Mouse (Mus musculus): ENCODE measurements around the gene Daglb. TPM values are rescaled to one million over a fixed set of nuclear protein-coding genes. Genes with fewer than 3 reads are reported as not detected.

Daglb gene
- polyA plus RNA-seq, 1 experiment from 2014 or later, result 22.8 TPM

GRCm38 (mm10) chr5:143518045-143518591 lies 53.7 kb downstream of the Daglb start:
- no peak overlapping the region for H3K9ac ChIP-seq (ENCODE audit: low read depth, low read length)
- H3K27ac ChIP-seq (ENCODE audit: low read length), result no peak overlapping the region
- H3K36me3 ChIP-seq (ENCODE audit: control insufficient read depth, insufficient read depth, low read length), result peaks cover 14% of the 10 kb centered on the region
- no peaks in the 10 kb centered on the region for H3K4me1 ChIP-seq (ENCODE audit: control insufficient read depth, insufficient read depth, low read length)
- H3K9me3 ChIP-seq (replicated peaks; ENCODE audit: control insufficient read depth, low read length, poor library complexity, severe bottlenecking), result no peaks in the 10 kb centered on the region
- no peak overlapping the region for H3K4me2 ChIP-seq (ENCODE audit: low read length)
- no peaks in the 10 kb centered on the region for H3K27me3 ChIP-seq (ENCODE audit: control insufficient read depth, insufficient read depth, low read depth, low read length)
- WGBS, result 91% methylated on average over 6 of the region's 6 CpGs
- no peak for ATAC-seq
- no peak overlapping the region for H3K4me3 ChIP-seq (ENCODE audit: low read depth, low read length)

- H3K4me2 ChIP-seq (ENCODE audit: low read length), result no peak overlapping the region
- no peak overlapping the region for H3K27ac ChIP-seq (ENCODE audit: low read length)
- 88% methylated on average over 2 of the region's 2 CpGs for whole genome bisulfite sequencing
- H3K9ac ChIP-seq (ENCODE audit: low read depth, low read length), result no peak overlapping the region
- no peak for ATAC-seq
- H3K27me3 ChIP-seq (ENCODE audit: control insufficient read depth, insufficient read depth, low read depth, low read length), result no peaks in the 10 kb centered on the region
- no peaks in the 10 kb centered on the region for H3K9me3 ChIP-seq (replicated peaks; ENCODE audit: control insufficient read depth, low read length, poor library complexity, severe bottlenecking)
- peaks cover 4% of the 10 kb centered on the region for H3K36me3 ChIP-seq (ENCODE audit: control insufficient read depth, insufficient read depth, low read length)
- no peak overlapping the region for H3K4me3 ChIP-seq (ENCODE audit: low read depth, low read length)
- peaks cover 11% of the 10 kb centered on the region for H3K4me1 ChIP-seq (ENCODE audit: control insufficient read depth, insufficient read depth, low read length)
These were observed 56.0 kb downstream of the Daglb start for GRCm38 (mm10) chr5:143520415-143520814.

GRCm38 (mm10) chr5:143522882-143523281 lies 58.5 kb downstream of the Daglb start:
- WGBS, result 90% methylated on average over 3 of the region's 3 CpGs
- ATAC-seq, result no peak

GRCm38 (mm10) chr5:143525454-143526225 lies 61.3 kb downstream of the Daglb start:
- whole genome bisulfite sequencing, result 72% methylated on average over 7 of the region's 7 CpGs
- Histone ChIP-seq H3K4me1 (ENCODE audit: control insufficient read depth, insufficient read depth, low read length) (peaks cover 29% of the 10 kb centered on the region), H3K27me3 (ENCODE audit: control insufficient read depth, insufficient read depth, low read depth, low read length) (no peaks in the 10 kb centered on the region), H3K4me3 (ENCODE audit: low read depth, low read length) (no peak overlapping the region), H3K4me2 (ENCODE audit: low read length) (peak overlapping the region; percentile 90), H3K27ac (ENCODE audit: low read length) (no peak overlapping the region), H3K9me3 (replicated peaks; ENCODE audit: control insufficient read depth, low read length, poor library complexity, severe bottlenecking) (no peaks in the 10 kb centered on the region), H3K36me3 (ENCODE audit: control insufficient read depth, insufficient read depth, low read length) (no peaks in the 10 kb centered on the region), H3K9ac (ENCODE audit: low read depth, low read length) (no peak overlapping the region)
- ATAC-seq, result no peak

More at GRCm38 (mm10) chr5:143522882-143523281, 58.5 kb downstream of the Daglb start:
- H3K9me3 ChIP-seq (replicated peaks; ENCODE audit: control insufficient read depth, low read length, poor library complexity, severe bottlenecking), result no peaks in the 10 kb centered on the region
- no peak overlapping the region for H3K4me2 ChIP-seq (ENCODE audit: low read length)
- no peaks in the 10 kb centered on the region for H3K36me3 ChIP-seq (ENCODE audit: control insufficient read depth, insufficient read depth, low read length)
- no peak overlapping the region for H3K4me3 ChIP-seq (ENCODE audit: low read depth, low read length)
- no peak overlapping the region for H3K9ac ChIP-seq (ENCODE audit: low read depth, low read length)
- peaks cover 26% of the 10 kb centered on the region for H3K4me1 ChIP-seq (ENCODE audit: control insufficient read depth, insufficient read depth, low read length)
- no peaks in the 10 kb centered on the region for H3K27me3 ChIP-seq (ENCODE audit: control insufficient read depth, insufficient read depth, low read depth, low read length)
- H3K27ac ChIP-seq (ENCODE audit: low read length), result no peak overlapping the region

- no peaks in the 10 kb centered on the region for H3K27me3 ChIP-seq (ENCODE audit: control insufficient read depth, insufficient read depth, low read depth, low read length)
- peak overlapping the region; percentile 90 for H3K4me2 ChIP-seq (ENCODE audit: low read length)
- no peaks in the 10 kb centered on the region for H3K9me3 ChIP-seq (replicated peaks; ENCODE audit: control insufficient read depth, low read length, poor library complexity, severe bottlenecking)
- peak overlapping the region; percentile 53 for H3K4me3 ChIP-seq (ENCODE audit: low read depth, low read length)
- no peak for ATAC-seq
- peak overlapping the region; percentile 93 for H3K27ac ChIP-seq (ENCODE audit: low read length)
- no peaks in the 10 kb centered on the region for H3K36me3 ChIP-seq (ENCODE audit: control insufficient read depth, insufficient read depth, low read length)
- H3K4me1 ChIP-seq (ENCODE audit: control insufficient read depth, insufficient read depth, low read length), result peaks cover 29% of the 10 kb centered on the region
- peak overlapping the region; percentile 96 for H3K9ac ChIP-seq (ENCODE audit: low read depth, low read length)
- WGBS, result 6% methylated on average over 28 of the region's 28 CpGs
These were observed 62.4 kb downstream of the Daglb start for GRCm38 (mm10) chr5:143526698-143527331.

GRCm38 (mm10) chr5:143527486-143528307 lies 63.3 kb downstream of the Daglb start, which contains the start of gene Rac1:
Gene Rac1, minus strand, starts transcription at chr5:143528036.
- Histone ChIP-seq H3K4me1 (ENCODE audit: control insufficient read depth, insufficient read depth, low read length) (peaks cover 29% of the 10 kb centered on the region), H3K9ac (ENCODE audit: low read depth, low read length) (peak within 1 kb of the TSS; percentile 96), H3K27me3 (ENCODE audit: control insufficient read depth, insufficient read depth, low read depth, low read length) (no peaks in the 10 kb centered on the region), H3K27ac (ENCODE audit: low read length) (peak within 1 kb of the TSS; percentile 93), H3K4me2 (ENCODE audit: low read length) (peak within 1 kb of the TSS; percentile 90), H3K9me3 (replicated peaks; ENCODE audit: control insufficient read depth, low read length, poor library complexity, severe bottlenecking) (no peaks in the 10 kb centered on the region), H3K36me3 (ENCODE audit: control insufficient read depth, insufficient read depth, low read length) (no peaks in the 10 kb centered on the region), H3K4me3 (ENCODE audit: low read depth, low read length) (peak within 1 kb of the TSS; percentile 53)
- WGBS, result under 1% methylated on average over 77 of the region's 105 CpGs
- peak; percentile 98 for ATAC-seq

GRCm38 (mm10) chr5:143528308-143528683 lies 63.9 kb downstream of the Daglb start:
- Histone ChIP-seq H3K9ac (ENCODE audit: low read depth, low read length) (peak overlapping the region; percentile 69), H3K27ac (ENCODE audit: low read length) (peak overlapping the region; percentile 93), H3K36me3 (ENCODE audit: control insufficient read depth, insufficient read depth, low read length) (no peaks in the 10 kb centered on the region), H3K4me1 (ENCODE audit: control insufficient read depth, insufficient read depth, low read length) (peaks cover 29% of the 10 kb centered on the region), H3K27me3 (ENCODE audit: control insufficient read depth, insufficient read depth, low read depth, low read length) (no peaks in the 10 kb centered on the region), H3K4me3 (ENCODE audit: low read depth, low read length) (peak overlapping the region; percentile 53), H3K4me2 (ENCODE audit: low read length) (peak overlapping the region; percentile 75), H3K9me3 (replicated peaks; ENCODE audit: control insufficient read depth, low read length, poor library complexity, severe bottlenecking) (no peaks in the 10 kb centered on the region)
- 16% methylated on average over 7 of the region's 7 CpGs for WGBS
- peak; percentile 38; the same call in 1 of the 2 replicates for ATAC-seq

- no peaks in the 10 kb centered on the region for H3K9me3 ChIP-seq (replicated peaks; ENCODE audit: control insufficient read depth, low read length, poor library complexity, severe bottlenecking)
- H3K4me1 ChIP-seq (ENCODE audit: control insufficient read depth, insufficient read depth, low read length), result peaks cover 15% of the 10 kb centered on the region
- no peak overlapping the region for H3K4me3 ChIP-seq (ENCODE audit: low read depth, low read length)
- H3K4me2 ChIP-seq (ENCODE audit: low read length), result no peak overlapping the region
- no peaks in the 10 kb centered on the region for H3K36me3 ChIP-seq (ENCODE audit: control insufficient read depth, insufficient read depth, low read length)
- no peak overlapping the region for H3K27ac ChIP-seq (ENCODE audit: low read length)
- no peaks in the 10 kb centered on the region for H3K27me3 ChIP-seq (ENCODE audit: control insufficient read depth, insufficient read depth, low read depth, low read length)
- no peak overlapping the region for H3K9ac ChIP-seq (ENCODE audit: low read depth, low read length)
- WGBS, result 65% methylated on average over 7 of the region's 7 CpGs
- ATAC-seq, result no peak
These were observed 66.3 kb downstream of the Daglb start for GRCm38 (mm10) chr5:143530715-143531114.

All from midbrain, embryonic 16.5 days (tissue).